Mouse (Mus musculus): ENCODE results near the gene Cep41. TPM values are rescaled to one million over a fixed set of nuclear protein-coding genes. Genes with fewer than 3 reads are reported as not detected.

Cep41 gene
- polyA plus RNA-seq, 2 experiments, result 44.3 to 50.9 TPM

DNA sequence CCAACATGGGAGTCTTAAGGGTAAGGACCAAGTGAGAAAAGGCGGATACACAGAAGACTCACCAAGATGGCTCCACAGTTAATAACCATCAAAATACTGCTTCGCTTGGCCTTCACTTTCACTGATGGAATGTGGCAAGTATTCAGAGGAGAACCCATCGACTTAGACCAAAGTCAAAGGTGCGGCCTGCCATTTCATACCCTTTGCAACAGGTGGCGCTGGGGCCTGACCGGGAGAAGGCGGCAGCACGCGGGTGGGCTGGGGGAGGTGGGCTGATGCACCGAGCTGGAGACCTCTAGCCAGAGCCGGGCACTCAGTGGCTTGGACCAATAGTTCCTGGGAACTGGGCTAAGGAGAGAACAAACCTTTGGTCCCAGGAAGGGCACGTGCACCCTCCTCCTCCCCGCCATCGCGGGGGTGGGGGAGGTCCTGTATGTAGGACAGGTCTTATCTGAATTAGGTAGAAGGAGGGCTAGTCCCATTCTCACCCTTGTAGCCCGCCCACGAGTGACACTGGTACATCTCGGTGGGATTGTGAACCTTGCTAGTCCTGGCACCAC is 39.1 kb upstream of the Cep41 start:
- ATAC-seq (ENCODE audit: low FRiP score, low read depth) (no peak), DNase-seq (ENCODE audit: low spot score) (no peak)
- no peak overlapping the region for H3K9ac ChIP-seq (ENCODE audit: low read depth, low read length, severe bottlenecking)
- no peak overlapping the region for H3K4me2 ChIP-seq (replicated peaks; ENCODE audit: low read depth, low read length, severe bottlenecking)
- no peak for TF ChIP-seq POLR2A (IDR thresholded peaks at IDR 0.05; ENCODE audit: borderline replicate concordance, extremely low read depth, insufficient read depth, insufficient read length)
- H3K9me3 ChIP-seq (ENCODE audit: control insufficient read depth, low read length), result peaks cover 22% of the 10 kb centered on the region
- H3K27me3 ChIP-seq (ENCODE audit: control insufficient read depth, insufficient read depth, low read length), result no peaks in the 10 kb centered on the region
- 56% methylated on average over 18 of the region's 18 CpGs for WGBS
- H3K36me3 ChIP-seq (ENCODE audit: control insufficient read depth, insufficient read depth, low read length), result no peaks in the 10 kb centered on the region; the same call in 1 of the 2 replicates
- peak overlapping the region; percentile 90 for H3K27ac ChIP-seq (replicated peaks; ENCODE audit: low read depth, low read length)
- H3K4me3 ChIP-seq (replicated peaks; ENCODE audit: low read length), result no peak overlapping the region
- peaks cover 22% of the 10 kb centered on the region for H3K4me1 ChIP-seq (ENCODE audit: control insufficient read depth, insufficient read depth, low read length)

DNA sequence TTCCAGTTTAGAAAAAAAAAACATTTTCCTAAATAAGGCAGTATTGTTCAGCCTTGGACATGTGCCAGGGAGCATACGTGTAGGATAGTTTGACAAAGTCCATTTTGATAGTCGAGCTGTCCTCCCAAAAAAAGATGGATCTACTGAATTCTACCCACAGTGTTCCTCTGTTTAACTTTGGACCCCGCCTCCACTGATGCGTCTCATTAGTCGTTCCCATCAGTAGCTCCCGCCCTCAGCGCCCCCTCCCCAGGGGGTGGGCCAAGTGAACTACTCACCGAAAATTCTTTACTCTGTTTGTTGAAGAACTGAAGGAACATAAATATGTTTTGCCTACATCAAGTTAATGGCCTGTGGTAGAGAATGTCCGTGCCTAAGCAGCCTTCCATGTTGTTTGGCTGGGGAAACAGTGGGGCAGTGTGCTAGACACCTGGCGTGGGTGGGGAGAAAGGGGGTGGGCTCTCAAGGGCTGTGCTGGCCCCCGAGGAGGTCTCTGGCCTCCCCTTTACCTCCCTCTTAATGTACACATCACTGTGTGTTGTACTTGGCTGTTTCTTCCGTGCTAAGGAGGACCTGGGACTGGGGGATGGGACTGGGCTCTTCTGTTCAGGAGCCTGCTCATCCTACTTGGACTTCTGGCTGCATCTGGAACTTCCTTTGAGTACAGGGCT is 36.9 kb upstream of the Cep41 start:
- H3K36me3 ChIP-seq (ENCODE audit: control insufficient read depth, insufficient read depth, low read length), result no peaks in the 10 kb centered on the region
- WGBS, result 58% methylated on average over 12 of the region's 12 CpGs
- 0 out of 2 replicates have a peak, but pooled peaks have one; percentile 23 for ATAC-seq (ENCODE audit: low FRiP score, low read depth)
- no peak for TF ChIP-seq POLR2A (IDR thresholded peaks at IDR 0.05; ENCODE audit: borderline replicate concordance, extremely low read depth, insufficient read depth, insufficient read length)
- H3K9me3 ChIP-seq (ENCODE audit: control insufficient read depth, low read length), result no peaks in the 10 kb centered on the region
- peaks cover 13% of the 10 kb centered on the region for H3K4me1 ChIP-seq (ENCODE audit: control insufficient read depth, insufficient read depth, low read length)
- no peak overlapping the region for H3K4me3 ChIP-seq (replicated peaks; ENCODE audit: low read length)
- DNase-seq (ENCODE audit: low spot score), result no peak
- no peaks in the 10 kb centered on the region for H3K27me3 ChIP-seq (ENCODE audit: control insufficient read depth, insufficient read depth, low read length)
- no peak overlapping the region for H3K9ac ChIP-seq (ENCODE audit: low read depth, low read length, severe bottlenecking)
- peak overlapping the region; percentile 61 for H3K27ac ChIP-seq (replicated peaks; ENCODE audit: low read depth, low read length)
- no peak overlapping the region for H3K4me2 ChIP-seq (replicated peaks; ENCODE audit: low read depth, low read length, severe bottlenecking)

DNA sequence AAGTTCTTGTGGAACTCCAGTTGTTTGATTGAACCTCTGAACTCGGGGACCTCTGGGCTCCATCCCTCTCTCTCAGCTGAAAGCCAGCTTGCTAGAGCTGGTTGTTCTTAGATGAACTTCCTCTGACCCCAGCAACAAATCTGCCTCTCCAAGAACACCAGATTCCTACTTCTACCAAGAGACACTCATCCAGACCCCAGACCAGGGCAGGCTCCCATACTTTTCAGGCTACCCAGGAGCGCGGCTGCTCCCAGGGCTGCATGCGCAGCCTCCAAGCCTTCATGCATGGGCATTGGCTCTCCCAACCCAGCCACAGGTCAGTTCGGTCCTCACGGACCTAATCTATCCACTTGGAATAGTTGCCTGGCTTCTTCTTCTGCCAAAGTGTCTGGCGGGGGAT is 29.8 kb upstream of the Cep41 start, which contains the start of gene Mest:
Gene Mest, plus strand, starts transcription at position 217 of the 400 bp plus-strand sequence.
- DNase-seq (ENCODE audit: low spot score) (no peak), ATAC-seq (ENCODE audit: low FRiP score, low read depth) (no peak)
- Histone ChIP-seq H3K4me1 (ENCODE audit: control insufficient read depth, insufficient read depth, low read length) (peaks cover 17% of the 10 kb centered on the region), H3K36me3 (ENCODE audit: control insufficient read depth, insufficient read depth, low read length) (no peaks in the 10 kb centered on the region), H3K9ac (ENCODE audit: low read depth, low read length, severe bottlenecking) (no peak within 1 kb of the TSS), H3K4me3 (replicated peaks; ENCODE audit: low read length) (no peak within 1 kb of the TSS), H3K9me3 (ENCODE audit: control insufficient read depth, low read length) (no peaks in the 10 kb centered on the region), H3K27me3 (ENCODE audit: control insufficient read depth, insufficient read depth, low read length) (no peaks in the 10 kb centered on the region), H3K27ac (replicated peaks; ENCODE audit: low read depth, low read length) (0 out of 2 replicates have a peak within 1 kb of the TSS, but pooled peaks have one; percentile 15), H3K4me2 (replicated peaks; ENCODE audit: low read depth, low read length, severe bottlenecking) (no peak within 1 kb of the TSS)
- WGBS, result 69% methylated on average over 7 of the region's 7 CpGs
- TF ChIP-seq POLR2A (IDR thresholded peaks at IDR 0.05; ENCODE audit: borderline replicate concordance, extremely low read depth, insufficient read depth, insufficient read length), result no peak

DNA sequence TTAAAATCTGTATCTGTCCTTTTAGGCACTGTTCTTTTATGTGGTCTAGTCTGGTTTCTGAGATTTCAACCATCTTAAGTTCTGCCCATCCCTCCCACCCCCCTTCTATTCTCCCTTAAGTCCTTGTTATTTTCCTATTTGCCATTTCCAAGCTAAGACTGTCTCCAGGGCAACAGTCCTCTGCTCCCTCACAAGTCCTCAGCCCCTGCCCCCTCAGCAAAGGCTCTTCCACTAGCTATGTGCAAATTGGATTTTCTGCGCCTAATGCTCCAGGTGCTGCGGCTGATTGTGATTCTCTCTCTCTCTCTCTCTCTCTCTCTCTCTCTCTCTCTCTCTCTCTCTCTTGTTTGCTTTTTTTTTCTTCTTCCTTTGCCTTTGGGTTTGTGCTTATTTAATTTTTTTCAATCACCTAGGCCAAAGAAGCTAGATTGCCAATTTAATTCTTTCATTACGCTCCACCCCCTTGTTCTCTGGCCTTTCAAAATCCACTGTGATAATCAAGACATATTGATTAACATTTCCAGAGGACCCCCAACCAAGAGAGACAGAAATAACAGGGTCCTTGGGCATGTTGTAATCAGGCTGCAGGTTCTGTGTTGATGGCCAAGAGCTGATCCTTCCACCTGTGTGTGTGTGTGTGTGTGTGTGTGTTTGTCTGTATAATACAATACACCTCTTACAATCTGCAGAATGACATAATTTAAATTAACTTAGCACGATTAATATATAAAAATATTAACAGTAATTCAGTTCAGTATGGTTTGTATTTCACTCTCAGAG is 29.0 kb upstream of the Cep41 start:
- H3K9me3 ChIP-seq (ENCODE audit: control insufficient read depth, low read length), result no peaks in the 10 kb centered on the region
- no peak for ATAC-seq (ENCODE audit: low FRiP score, low read depth)
- no peaks in the 10 kb centered on the region for H3K27me3 ChIP-seq (ENCODE audit: control insufficient read depth, insufficient read depth, low read length)
- DNase-seq (ENCODE audit: low spot score), result no peak
- H3K36me3 ChIP-seq (ENCODE audit: control insufficient read depth, insufficient read depth, low read length), result no peaks in the 10 kb centered on the region
- H3K9ac ChIP-seq (ENCODE audit: low read depth, low read length, severe bottlenecking), result no peak overlapping the region
- TF ChIP-seq POLR2A (IDR thresholded peaks at IDR 0.05; ENCODE audit: borderline replicate concordance, extremely low read depth, insufficient read depth, insufficient read length), result no peak
- no peak overlapping the region for H3K4me3 ChIP-seq (replicated peaks; ENCODE audit: low read length)
- peaks cover 17% of the 10 kb centered on the region for H3K4me1 ChIP-seq (ENCODE audit: control insufficient read depth, insufficient read depth, low read length)
- no peak overlapping the region for H3K4me2 ChIP-seq (replicated peaks; ENCODE audit: low read depth, low read length, severe bottlenecking)
- 65% methylated on average over 4 of the region's 4 CpGs for WGBS
- H3K27ac ChIP-seq (replicated peaks; ENCODE audit: low read depth, low read length), result no peak overlapping the region

DNA sequence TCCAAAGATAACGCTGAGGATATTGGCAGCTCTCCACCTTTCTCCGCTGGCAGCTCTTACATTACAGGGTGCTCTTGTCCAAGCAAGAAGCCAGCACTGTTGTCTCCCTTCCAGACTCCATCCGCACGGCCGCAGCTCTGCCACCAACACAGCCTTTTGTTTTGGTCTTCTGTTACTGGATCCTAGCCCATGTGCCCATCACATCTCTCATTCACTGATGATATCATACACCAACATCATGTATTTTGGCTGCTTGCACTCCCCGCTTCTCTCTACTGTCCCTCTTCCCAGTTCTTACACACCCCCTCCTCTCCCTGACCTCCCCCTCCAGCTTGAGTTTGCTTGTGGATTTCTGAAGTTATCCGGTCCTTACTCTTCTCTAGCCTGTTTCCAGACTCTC is 23.2 kb upstream of the Cep41 start:
- H3K27ac ChIP-seq (replicated peaks; ENCODE audit: low read depth, low read length), result no peak overlapping the region
- no peaks in the 10 kb centered on the region for H3K36me3 ChIP-seq (ENCODE audit: control insufficient read depth, insufficient read depth, low read length)
- H3K27me3 ChIP-seq (ENCODE audit: control insufficient read depth, insufficient read depth, low read length), result no peaks in the 10 kb centered on the region
- H3K9me3 ChIP-seq (ENCODE audit: control insufficient read depth, low read length), result no peaks in the 10 kb centered on the region
- no peak for DNase-seq (ENCODE audit: low spot score)
- H3K4me2 ChIP-seq (replicated peaks; ENCODE audit: low read depth, low read length, severe bottlenecking), result no peak overlapping the region
- H3K4me3 ChIP-seq (replicated peaks; ENCODE audit: low read length), result no peak overlapping the region
- ATAC-seq (ENCODE audit: low FRiP score, low read depth), result no peak
- H3K4me1 ChIP-seq (ENCODE audit: control insufficient read depth, insufficient read depth, low read length), result peaks cover 14% of the 10 kb centered on the region
- TF ChIP-seq POLR2A (IDR thresholded peaks at IDR 0.05; ENCODE audit: borderline replicate concordance, extremely low read depth, insufficient read depth, insufficient read length), result no peak
- WGBS, result 89% methylated on average over 7 of the region's 7 CpGs
- H3K9ac ChIP-seq (ENCODE audit: low read depth, low read length, severe bottlenecking), result no peak overlapping the region
